Mouse (Mus musculus) embryonic facial prominence, embryonic 11.5 days (tissue): ENCODE measurements at regions not wholly inside any gene's neighbourhood (a gene's known extent, or its start where the extent isn't known, plus 50 kb on each side); places are given as distances from the start of the nearest gene placed in this dataset.

Experiments used
- ATAC-seq: fragments of 200-750 bp; cut with Nextera tagmentation; replicated peaks from 2 replicates; pipeline ENCODE4 v1.8.0; 2017; ENCODE audit warnings: low read depth; ENCODE audit not compliant: insufficient number of reproducible peaks, low FRiP score, low TSS enrichment
- DNase-seq: peaks from one replicate; pipeline ENCODE4 v3.0.0-alpha.2; 2015; ENCODE audit warnings: low spot score
- H3K27ac ChIP-seq: fragments of 300-500 bp; sonication (generic); replicated peaks from 2 replicates; pipeline ENCODE4 v1.5.1; 2014; ENCODE audit warnings: mild to moderate bottlenecking, low read depth, low read length, control low read depth
- H3K27me3 ChIP-seq: fragments of 300-500 bp; sonication (generic); 2 replicates; pipeline ENCODE4 v1.6.1; 2014; ENCODE audit warnings: mild to moderate bottlenecking, low read length, moderate library complexity, mixed read lengths; ENCODE audit not compliant: control insufficient read depth, insufficient read depth
- H3K36me3 ChIP-seq: fragments of 300-500 bp; sonication (generic); replicated peaks from 2 replicates; pipeline ENCODE4 v1.6.1; 2014; ENCODE audit warnings: low read depth, mild to moderate bottlenecking, low read length, moderate library complexity, mixed read lengths; ENCODE audit not compliant: control insufficient read depth, insufficient read depth
- H3K4me1 ChIP-seq: fragments of 300-500 bp; sonication (generic); 2 replicates; pipeline ENCODE4 v1.6.1; 2014; ENCODE audit warnings: low read length, mixed read lengths; ENCODE audit not compliant: control insufficient read depth, insufficient read depth
- H3K4me2 ChIP-seq: fragments of 300-500 bp; sonication (generic); 2 replicates; pipeline ENCODE4 v1.6.1; 2014; ENCODE audit warnings: low read depth, mild to moderate bottlenecking, control low read depth, low read length, moderate library complexity
- H3K4me3 ChIP-seq: fragments of 300-500 bp; sonication (generic); 2 replicates; pipeline ENCODE4 v1.5.1; 2014; ENCODE audit warnings: low read depth, low read length, control low read depth
- H3K9ac ChIP-seq: fragments of 300-500 bp; sonication (generic); replicated peaks from 2 replicates; pipeline ENCODE4 v1.6.1; 2014; ENCODE audit warnings: mild to moderate bottlenecking, control low read depth, low read length
- H3K9me3 ChIP-seq: fragments of 300-500 bp; sonication (generic); replicated peaks from 2 replicates; pipeline ENCODE4 v1.6.1; 2016; ENCODE audit warnings: mild to moderate bottlenecking, low read length, inconsistent platforms, mixed read lengths; ENCODE audit not compliant: control insufficient read depth
- WGBS: fragments of 180-500 bp; shearing (Covaris S2); extraction: QIAGEN DNeasy Blood & Tissue Kit; methylation state at CpG from one replicate; pipeline ENCODE4 v1.1.7; 2014; 5-methylcytosine and 5-hydroxymethylcytosine counted together

DNA sequence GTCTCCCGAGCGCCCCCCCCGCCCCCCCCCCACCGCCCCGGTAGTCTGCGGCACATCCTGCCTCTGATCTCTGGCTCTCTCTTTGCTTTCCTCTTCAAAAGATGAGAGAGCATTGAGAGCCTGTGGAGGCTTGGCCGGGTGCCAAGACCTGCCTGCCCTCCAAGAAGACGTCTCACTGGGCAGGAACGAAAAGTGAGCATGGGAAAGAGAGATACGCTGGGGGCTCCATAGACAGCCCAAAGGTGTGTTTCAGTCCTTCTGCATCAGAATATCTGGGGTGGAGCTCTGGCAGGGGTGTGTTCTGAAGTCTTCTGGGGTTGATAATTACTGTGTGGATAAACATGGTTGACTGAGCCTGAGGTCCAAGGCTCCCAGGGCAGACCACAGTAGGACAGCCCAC, 126.7 kb downstream of the Mrm1 start:
- H3K9me3 ChIP-seq: no peaks in the 10 kb centered on the region
- ATAC-seq: no peak
- no peaks in the 10 kb centered on the region for H3K27me3 ChIP-seq
- H3K4me1 ChIP-seq: no peaks in the 10 kb centered on the region; the same call in 1 of the 2 replicates
- WGBS: 30% methylated on average over 10 of the region's 10 CpGs
- no peak overlapping the region for H3K9ac ChIP-seq
- no peak overlapping the region for H3K4me2 ChIP-seq
- H3K36me3 ChIP-seq: no peaks in the 10 kb centered on the region
- H3K4me3 ChIP-seq: no peak overlapping the region
- DNase-seq: peak; percentile 12
- H3K27ac ChIP-seq: no peak overlapping the region

DNA sequence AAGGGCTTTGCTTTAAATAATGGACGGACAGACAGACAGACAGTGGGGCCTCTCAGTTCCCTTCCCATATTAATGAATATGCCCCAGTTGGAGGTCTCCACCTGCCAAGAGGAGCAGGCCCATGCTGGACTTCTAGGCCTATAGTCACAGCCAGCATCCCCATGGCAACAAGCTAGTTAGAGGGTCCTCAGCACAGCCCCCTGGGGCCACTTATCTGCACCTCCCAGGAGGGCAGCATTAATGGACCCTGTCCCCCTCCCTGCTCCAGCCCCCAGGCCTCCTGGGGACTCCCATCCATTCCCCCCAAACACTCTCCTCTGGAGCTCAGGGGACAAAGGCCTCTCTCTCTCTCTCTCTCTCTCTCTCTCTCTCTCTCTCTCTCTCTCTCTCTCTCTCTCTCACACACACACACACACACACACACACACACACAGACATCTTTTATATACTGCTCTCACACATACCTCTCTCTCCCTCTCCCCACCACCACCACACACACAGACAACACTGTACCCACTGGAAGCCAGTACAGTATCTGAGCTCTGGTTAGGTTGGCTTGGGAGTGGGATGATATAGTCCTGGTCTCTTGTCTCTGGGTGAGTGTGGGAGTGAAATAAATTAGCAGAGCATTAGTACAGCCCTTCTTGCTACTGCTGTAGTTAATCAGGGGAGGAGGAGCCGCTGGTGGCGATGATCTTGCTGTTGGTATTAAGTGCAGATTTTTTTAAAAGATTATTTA, 127.7 kb downstream of the Mrm1 start:
- Histone ChIP-seq H3K4me1 (no peaks in the 10 kb centered on the region; the same call in 1 of the 2 replicates), H3K4me2 (no peak overlapping the region), H3K4me3 (no peak overlapping the region), H3K9ac (no peak overlapping the region), H3K9me3 (no peaks in the 10 kb centered on the region), H3K27me3 (no peaks in the 10 kb centered on the region), H3K27ac (no peak overlapping the region), H3K36me3 (no peaks in the 10 kb centered on the region)
- DNase-seq: peak; percentile 9
- ATAC-seq: no peak
- 56% methylated on average over 3 of the region's 3 CpGs for WGBS

DNA sequence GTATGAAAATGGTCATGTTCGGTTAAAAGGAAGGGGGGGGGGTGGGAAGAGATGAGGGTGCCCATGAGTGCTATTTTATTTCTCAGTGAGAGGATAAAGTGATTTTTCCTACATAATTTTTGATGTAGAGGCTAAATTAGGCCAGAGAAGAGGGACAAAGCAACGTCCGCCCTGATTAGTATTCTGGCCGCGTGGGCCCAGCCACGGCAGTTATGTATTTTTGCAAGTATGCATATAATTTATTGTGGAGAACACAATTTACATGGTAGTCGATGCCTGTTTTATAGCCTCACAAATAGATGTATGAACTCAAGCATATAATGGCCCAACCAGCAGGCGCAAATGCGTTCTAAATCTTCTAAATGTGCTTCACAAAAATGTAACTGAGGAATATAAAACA, 132.8 kb downstream of the Mrm1 start:
- no peak overlapping the region for H3K4me2 ChIP-seq
- DNase-seq (no peak), ATAC-seq (no peak)
- no peaks in the 10 kb centered on the region for H3K36me3 ChIP-seq
- WGBS: 89% methylated on average over 9 of the region's 9 CpGs
- no peaks in the 10 kb centered on the region; the same call in 1 of the 2 replicates for H3K4me1 ChIP-seq
- no peak overlapping the region for H3K9ac ChIP-seq
- H3K27ac ChIP-seq: no peak overlapping the region
- H3K4me3 ChIP-seq: no peak overlapping the region
- no peaks in the 10 kb centered on the region for H3K27me3 ChIP-seq
- no peaks in the 10 kb centered on the region for H3K9me3 ChIP-seq

DNA sequence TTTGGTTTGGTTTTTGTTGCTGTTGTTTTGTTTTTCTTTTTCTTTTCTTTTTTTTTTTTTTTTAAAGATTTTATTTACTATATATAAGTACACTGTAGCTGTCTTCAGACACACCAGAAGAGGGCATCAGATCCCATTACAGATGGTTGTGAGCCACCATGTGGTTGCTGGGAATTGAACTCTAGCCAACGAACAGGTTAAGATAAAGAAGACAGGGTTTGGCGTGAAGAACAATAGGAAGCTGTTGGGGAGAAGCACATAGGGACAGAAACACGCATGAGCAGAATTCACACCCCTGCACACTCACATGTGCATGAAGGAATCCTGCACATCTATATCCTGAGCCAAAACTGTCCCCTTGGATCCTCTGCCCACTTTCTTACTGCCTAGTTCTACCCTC, 135.0 kb downstream of the Mrm1 start:
- no peak for DNase-seq
- H3K36me3 ChIP-seq: no peaks in the 10 kb centered on the region
- no peaks in the 10 kb centered on the region for H3K4me1 ChIP-seq
- no peak overlapping the region for H3K27ac ChIP-seq
- no peak overlapping the region for H3K4me2 ChIP-seq
- ATAC-seq: no peak
- 85% methylated on average over 3 of the region's 3 CpGs for WGBS
- H3K9me3 ChIP-seq: no peaks in the 10 kb centered on the region
- H3K9ac ChIP-seq: no peak overlapping the region
- H3K27me3 ChIP-seq: no peaks in the 10 kb centered on the region
- H3K4me3 ChIP-seq: no peak overlapping the region

DNA sequence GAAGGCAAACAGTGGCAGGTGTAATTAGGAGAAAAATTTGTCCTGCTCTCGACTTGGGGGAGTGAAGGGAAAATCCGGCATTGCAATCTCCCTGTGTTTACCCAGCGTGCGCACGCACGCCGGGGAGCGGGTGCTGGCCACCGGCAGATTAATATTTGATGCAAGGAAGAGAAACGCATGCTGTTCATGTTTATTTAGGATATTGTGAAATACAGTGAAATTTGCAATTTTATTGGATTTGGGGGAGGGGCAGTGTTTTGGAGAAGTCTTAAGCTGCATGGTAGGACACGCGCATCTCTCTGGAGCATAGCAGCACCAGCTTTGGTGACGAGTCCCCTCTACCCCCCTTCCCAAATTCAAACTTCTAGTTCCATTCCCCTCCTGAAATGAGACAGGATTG, 136.4 kb downstream of the Mrm1 start:
- Histone ChIP-seq H3K4me2 (no peak overlapping the region), H3K27me3 (no peaks in the 10 kb centered on the region), H3K9me3 (no peaks in the 10 kb centered on the region), H3K27ac (no peak overlapping the region), H3K4me1 (no peaks in the 10 kb centered on the region), H3K36me3 (no peaks in the 10 kb centered on the region), H3K4me3 (no peak overlapping the region), H3K9ac (no peak overlapping the region)
- ATAC-seq (no peak), DNase-seq (no peak)
- WGBS: 83% methylated on average over 13 of the region's 13 CpGs

DNA sequence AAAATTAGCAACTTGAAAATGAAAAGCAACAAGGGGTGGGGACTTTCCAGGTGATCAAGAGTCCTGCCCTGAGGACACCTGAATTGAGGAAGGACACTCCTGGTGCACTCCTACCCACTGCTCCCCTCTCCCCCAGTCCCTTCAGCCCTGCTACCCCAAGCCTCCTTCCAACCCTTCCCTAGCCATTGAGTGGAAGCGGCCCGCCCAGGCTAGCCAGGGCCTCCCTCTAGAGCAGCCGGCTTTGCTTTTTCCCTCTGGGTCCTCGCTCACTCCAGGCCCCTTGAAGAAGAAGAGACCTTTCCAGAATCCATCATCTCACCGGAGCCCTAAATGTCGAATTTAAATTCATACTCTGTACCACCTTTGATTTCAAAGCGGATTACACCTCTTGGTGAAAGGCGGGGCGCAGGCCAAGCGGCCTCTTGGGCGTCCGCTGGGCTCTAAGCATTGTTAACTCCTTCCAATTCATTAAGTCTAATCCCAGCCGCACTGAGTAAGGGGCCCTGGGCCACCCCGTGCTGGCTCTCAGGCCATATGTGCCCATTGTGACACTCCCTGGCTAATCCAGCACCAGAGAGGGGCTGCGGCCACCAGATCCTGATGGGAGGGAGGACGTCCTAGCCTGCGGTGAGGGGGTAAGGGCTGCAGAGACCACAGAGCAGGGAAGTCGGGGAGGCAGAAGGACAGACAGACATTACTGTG, 142.8 kb downstream of the Mrm1 start:
- H3K4me2 ChIP-seq: no peak overlapping the region
- peaks cover 7% of the 10 kb centered on the region; the same call in 1 of the 2 replicates for H3K27me3 ChIP-seq
- no peaks in the 10 kb centered on the region for H3K4me1 ChIP-seq
- ATAC-seq (no peak), DNase-seq (peak; percentile 15)
- 17% methylated on average over 18 of the region's 18 CpGs for whole genome bisulfite sequencing
- no peak overlapping the region for H3K4me3 ChIP-seq
- no peaks in the 10 kb centered on the region for H3K36me3 ChIP-seq
- H3K27ac ChIP-seq: no peak overlapping the region
- no peaks in the 10 kb centered on the region for H3K9me3 ChIP-seq
- no peak overlapping the region for H3K9ac ChIP-seq

DNA sequence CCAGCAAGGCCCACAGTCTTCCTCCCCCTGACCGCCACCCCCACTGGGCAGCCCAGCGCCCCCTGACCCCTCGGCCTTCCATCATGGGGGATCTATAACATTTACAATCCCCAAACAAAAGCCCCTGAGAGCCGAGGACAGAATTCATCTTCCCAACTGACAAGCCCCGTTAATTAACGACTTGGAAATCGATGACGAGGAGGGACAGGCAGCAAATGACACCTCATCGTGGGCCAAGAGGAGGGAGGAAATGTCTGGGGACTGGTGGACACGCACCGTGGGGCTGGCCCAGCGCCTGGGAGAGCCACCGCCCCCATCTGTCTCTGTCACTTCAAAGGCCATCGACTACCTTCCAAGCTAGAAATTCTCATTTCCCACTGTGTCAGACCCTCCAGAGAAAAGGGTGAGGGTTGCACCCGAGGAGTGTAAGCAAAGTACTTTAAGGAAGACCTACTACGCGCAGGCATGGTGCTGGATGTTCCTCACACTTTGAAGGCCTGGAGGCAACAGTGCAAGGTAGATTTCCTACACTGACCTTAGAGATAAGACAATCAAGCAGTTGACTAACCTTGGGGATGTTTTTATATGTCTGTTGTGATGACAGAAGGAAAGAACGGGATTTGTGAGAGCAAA, 146.4 kb downstream of the Mrm1 start:
- Histone ChIP-seq H3K4me2 (no peak overlapping the region), H3K36me3 (no peaks in the 10 kb centered on the region), H3K27me3 (peaks cover 7% of the 10 kb centered on the region; the same call in 1 of the 2 replicates), H3K9ac (no peak overlapping the region), H3K9me3 (no peaks in the 10 kb centered on the region), H3K4me1 (no peaks in the 10 kb centered on the region), H3K4me3 (no peak overlapping the region), H3K27ac (no peak overlapping the region)
- ATAC-seq (no peak), DNase-seq (no peak)
- 57% methylated on average over 18 of the region's 18 CpGs for WGBS

DNA sequence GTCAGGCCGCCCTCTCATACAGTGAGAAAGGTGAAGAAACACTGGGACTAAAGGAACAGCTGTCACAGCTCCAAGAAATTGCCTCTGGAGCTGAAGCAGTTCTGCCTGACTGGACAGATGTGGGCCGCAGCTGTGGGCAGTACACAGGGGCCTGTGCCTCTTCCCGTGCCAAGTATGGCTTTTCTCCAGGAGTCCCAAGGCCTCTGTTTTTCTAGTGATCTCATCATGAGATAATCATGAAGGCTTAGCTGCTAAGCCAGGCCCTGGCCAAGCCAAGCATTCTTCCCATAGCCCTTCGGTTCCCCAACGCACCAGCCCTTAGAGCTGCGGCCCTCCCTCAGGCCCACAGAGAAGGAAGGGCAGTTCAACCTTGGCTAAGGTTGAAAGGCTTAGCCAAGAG, 146.2 kb upstream of the Lhx1 start:
- H3K9ac ChIP-seq: no peak overlapping the region
- H3K9me3 ChIP-seq: no peaks in the 10 kb centered on the region
- no peak overlapping the region for H3K27ac ChIP-seq
- H3K4me1 ChIP-seq: no peaks in the 10 kb centered on the region
- 78% methylated on average over 6 of the region's 6 CpGs for WGBS
- peaks cover 3% of the 10 kb centered on the region; the same call in 1 of the 2 replicates for H3K27me3 ChIP-seq
- no peak for ATAC-seq
- no peak overlapping the region for H3K4me3 ChIP-seq
- DNase-seq: no peak
- no peak overlapping the region for H3K4me2 ChIP-seq
- no peaks in the 10 kb centered on the region for H3K36me3 ChIP-seq
